Mouse (Mus musculus): ENCODE results near the gene Taf5l.
A peak's percentile ranks its signal among the peaks of the same experiment; 100 is the strongest.
"Not testable (repeated sequence)": the region's sequence is repeated elsewhere in the genome, so short reads cannot be mapped to it uniquely, and the experiment has no call there.

Gene Taf5l

DNA sequence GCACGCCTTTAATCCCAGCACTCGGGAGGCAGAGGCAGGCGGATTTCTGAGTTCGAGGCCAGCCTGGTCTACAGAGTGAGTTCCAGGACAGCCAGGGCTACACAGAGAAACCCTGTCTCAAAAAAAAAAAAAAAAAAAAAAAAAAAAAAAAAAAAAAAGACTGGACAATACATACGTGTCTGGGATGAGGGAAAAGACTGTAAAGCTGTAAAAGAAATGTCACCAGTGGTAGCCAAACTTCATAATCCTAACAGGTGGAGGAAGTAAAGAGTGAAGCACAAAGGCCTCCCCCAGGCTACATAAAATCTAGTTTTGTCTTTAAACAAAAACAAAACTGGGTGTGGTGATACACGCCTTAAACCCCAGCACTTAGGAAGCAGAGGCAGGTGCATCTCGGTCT lies 6.9 kb downstream of the Taf5l start:
- not testable (repeated sequence) for DNase-seq (ENCODE audit: low spot score in 2 of 2)

DNA sequence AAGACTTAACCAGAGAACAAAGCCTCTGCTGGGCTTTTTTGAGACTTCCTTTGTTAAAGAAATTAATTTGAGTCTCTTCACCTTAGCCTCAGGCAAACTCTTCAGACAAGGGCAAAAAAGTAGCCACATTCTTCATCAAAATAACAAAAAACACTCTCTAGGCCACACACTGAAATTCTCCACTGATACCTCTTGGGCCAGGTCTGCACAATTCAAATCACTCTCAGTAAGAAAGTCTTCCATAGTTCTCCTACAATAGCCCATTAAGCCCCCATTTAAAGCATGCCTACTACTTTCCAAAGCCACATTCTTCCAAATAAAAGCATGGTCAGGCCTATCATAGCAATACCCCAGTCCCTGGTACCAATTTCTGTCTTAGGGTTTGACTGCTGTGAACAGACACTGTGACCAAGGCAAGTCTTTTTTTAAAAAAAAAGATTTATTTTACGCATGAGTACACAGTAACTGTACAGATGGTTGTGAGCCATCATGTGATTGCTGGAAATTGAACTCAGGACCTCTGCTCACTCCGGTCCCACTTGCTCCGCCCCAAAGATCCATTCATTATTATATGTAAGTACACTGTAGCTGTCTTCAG lies 9.1 kb downstream of the Taf5l start:
- DNase-seq (ENCODE audit: low spot score in 2 of 2), result no peak

DNA sequence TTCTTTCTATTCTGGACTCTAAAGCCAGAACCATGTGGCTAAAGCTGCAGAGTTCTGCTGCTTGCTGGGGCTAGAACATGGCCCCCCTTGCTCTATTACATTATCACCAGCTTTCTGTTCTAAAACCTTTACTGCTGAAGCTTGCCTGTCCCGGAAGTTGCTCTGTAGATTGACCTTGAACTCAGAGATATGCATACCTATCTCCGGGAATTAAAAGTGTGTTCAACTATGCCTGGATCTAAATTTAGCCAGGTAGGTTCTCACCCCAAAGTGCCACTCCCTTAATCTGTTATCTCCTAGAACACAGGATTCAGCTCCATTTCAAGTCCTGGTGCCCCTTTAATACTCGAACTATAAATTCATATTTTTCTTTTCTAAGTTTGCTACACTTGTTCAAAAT lies 9.6 kb downstream of the Taf5l start:
- DNase-seq (ENCODE audit: low spot score in 2 of 2), result no peak

DNA sequence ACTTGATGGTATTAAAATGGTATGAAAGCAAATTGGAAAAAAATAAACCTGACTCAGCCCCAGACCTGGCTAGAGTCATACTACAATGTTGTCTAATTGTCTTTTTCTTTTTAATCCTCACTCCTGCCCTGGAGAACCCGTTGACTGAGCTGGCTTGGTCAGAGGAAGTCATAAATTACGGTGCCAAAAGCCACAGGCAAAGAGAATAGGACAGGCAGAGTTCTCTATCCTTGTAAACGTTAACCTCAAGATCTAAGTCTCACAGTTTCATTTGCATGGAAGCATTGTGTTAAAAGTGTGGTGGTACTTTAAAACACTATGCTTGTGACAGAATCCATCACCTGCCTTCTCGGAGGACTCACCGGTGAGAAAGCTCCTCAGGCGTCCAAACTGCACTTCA lies 13.4 kb downstream of the Taf5l start:
- no peak for DNase-seq (ENCODE audit: low spot score in 2 of 2)

DNA sequence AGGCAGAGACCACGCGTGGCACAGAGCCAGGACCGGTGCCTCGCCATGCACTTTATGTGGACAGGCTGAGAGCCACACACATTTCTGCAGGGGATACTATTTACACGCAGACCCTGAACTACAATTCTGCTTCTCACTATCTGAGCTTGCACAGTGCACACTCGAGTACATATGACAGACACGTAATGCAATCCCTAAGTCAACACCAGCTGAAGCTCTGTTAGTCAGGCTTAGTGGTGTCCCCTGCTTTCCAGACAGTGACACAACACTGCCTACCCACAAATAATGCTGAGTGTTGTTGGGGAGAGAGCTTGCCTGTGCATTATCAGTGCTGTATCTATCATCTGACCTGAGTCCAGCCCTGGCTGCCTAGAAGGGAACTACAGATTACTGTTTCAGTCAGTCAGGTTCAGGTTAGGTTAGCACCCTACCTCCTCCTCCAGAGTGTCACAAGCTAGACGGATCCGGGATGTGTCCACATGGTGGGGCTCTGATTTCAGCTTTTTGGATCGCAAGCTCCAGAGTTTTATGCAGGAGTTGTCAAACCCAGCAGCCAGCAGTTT lies 18.6 kb downstream of the Taf5l start:
- DNase-seq (ENCODE audit: low spot score in 2 of 2), result no peak

DNA sequence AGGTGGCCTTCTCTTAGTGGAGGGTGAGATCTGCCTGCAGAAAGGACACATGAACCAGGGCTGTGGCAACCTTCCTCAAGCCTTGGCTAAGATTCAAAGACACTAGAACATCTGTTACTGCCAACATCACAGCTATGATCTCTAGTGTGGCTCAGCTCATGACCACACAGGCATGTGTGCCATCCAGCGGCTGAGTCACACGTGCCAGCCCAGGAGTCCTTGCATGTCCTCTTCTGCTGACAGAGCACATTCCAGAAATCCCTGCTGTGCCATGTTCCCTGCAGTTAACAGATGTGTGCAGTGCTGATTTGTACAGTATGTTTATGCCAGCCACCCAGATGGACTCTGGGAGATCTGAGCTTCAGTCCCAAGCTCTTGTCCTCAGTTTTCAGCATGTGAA lies 21.6 kb downstream of the Taf5l start:
- no peak for DNase-seq (ENCODE audit: low spot score in 2 of 2)

DNA sequence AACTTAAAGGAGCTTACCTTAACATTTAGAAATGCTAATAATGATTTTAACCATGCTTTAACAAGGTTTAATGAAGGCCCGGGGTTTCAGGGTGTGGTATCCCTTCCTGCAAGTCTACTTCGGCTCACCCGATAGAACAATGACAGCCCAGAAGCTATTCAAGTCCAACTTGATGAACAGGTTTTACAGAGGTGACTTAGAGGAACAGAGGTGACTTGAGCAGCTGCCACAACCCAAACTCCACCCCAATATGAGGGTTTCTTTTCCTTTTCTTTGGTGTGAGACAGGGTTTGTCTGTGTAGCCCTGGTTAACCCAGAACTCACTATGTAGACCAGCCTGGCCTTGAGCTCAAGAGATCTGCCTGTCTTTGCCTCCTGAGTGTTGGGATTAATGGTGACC lies 27.2 kb downstream of the Taf5l start:
- no peak for DNase-seq (ENCODE audit: low spot score in 2 of 2)

DNA sequence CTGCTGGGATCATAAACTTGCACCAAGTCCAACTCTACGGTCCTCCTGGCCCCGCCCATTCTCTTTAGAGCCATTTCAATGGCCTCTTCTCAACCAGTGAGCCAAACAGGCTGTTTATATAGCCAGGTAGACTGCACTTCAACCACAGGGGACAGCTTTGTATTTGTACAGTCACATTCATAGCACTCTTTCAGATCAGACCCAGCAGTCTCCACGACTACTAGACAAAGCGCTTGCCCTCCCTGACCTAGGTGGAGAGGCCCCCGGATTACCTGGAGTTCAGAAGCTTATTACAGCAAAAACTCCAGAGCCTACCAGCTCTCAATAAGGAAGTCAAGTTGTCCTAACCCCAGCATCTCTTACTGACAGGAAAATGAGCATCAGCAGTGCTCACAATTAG lies 27.6 kb downstream of the Taf5l start:
- DNase-seq (ENCODE audit: low spot score in 2 of 2), result no peak

DNA sequence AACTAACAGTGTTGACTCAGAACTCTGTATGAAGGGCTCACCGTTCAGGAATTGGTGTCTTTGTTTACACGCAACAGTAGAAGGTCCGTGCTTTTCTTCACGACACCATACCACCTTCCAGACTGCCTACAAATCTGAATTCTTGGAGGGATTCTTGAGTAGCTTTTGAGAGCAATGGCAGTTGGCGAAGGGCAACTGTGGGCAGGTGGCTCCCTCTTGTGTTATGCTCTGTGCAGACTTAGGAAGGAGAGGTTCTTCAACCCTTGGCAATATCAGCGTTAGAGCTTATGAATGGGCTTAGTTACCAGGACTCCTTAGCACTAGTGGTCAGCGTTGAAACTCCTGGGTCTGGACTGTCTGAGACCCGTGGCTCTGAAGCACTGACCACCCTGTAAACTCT lies 28.6 kb downstream of the Taf5l start:
- no peak for DNase-seq (ENCODE audit: low spot score in 2 of 2)

DNA sequence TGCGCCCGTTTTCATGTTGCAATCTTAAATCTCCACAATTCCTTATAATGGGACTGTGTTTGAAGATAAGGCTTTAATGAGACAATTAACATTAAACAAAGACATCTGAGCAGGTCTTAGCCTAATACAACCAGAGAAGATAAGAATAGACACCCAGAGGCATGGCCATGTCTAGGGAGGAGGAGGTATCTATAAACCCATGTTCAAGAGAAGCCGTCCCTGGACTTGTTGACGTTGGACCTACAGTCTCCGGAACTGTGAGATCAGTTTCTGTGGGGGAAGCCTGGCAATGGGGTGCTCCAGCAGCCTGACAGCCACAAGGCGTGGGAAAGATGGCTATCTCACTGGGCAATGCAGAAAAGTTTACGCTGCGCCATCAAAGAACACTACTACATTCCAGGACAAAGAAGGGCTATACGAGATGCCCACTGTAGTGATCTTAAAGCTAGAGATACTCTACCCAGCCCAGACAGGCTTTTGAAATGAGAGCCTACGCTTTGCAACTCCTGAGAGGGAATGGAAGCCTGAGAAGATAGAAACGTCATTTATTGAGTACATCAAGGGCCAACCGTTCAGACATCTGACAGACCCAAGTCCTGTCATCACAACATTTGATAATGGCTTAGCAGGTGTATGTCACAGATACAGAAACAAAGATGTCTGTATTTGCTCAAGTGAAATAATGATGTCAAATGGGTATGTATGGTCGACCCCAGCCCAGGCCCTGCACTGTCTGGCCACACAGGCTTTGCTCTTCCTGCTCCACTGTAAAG lies 30.7 kb downstream of the Taf5l start:
- DNase-seq (ENCODE audit: low spot score in 2 of 2), result no peak

DNA sequence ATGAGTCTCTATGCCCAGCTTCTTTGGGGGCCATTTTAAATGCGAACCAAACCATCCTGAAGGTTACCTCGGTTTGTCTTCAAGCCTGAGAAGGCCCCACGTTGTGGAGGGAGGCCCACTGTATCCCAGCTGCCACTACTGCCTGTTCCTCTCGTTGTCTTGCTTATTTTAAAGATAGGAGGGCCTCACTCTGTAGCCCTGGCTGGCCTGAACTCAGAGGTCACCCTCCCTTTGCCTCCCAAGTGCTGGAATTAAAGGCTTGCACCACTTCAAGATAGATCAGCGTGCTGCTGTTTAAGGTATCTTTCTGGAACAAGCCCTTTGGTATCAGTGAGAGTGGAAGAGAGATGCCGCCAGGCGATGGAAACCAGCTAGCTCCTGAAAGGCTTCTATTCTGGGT lies 32.1 kb downstream of the Taf5l start:
- DNase-seq (ENCODE audit: low spot score in 2 of 2), result no peak

DNA sequence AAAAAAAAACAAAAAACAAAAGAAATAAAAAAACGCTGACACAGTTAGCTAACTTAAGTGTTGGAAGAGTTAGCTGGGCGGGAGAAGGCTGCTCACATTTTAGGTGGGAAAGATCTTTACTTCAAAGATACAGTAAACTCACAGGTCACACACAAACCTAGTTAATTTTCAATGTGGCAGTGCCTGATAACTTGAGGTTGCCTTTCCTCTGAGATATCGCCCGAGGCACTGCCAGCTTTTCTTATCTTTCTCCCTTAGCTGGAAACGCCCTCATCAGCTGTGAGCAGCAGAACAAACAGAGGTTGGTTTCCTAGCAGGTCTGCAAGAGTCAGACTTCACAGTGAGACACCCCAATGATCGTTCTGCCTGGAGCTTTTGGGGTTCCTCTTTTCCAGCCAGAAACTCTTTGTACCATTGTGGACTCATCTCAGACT lies 32.6 kb downstream of the Taf5l start:
- DNase-seq (ENCODE audit: low spot score in 2 of 2), result no peak

DNA sequence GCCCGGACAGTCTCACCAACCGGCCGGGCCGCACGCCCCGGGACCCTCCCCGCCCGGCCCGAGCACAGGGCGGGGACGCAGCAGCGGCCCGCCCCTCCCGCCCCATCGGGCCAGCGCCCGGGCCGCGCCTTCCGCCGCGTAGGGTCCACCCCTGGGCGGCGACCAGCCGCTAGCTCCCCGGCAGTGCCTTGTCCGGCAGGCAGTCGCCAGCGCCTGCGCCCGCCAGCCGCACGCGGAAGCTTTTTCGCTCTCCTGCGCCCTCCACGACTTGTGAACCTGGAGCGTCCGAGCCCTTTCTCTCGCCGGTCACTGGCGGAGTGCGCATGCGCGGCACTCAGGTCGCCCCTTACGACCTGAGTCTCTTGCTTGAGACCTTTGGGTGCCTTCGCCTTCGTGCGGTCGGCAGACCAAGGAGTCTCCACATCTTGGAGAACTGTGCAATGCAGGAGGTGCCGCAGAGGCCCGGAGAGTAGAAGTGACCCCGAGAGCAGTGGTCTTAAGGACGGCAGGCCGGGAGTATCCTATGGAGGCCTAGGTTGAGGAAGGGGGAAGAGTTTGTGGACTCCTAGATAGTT lies 38.3 kb downstream of the Taf5l start, which contains the start of gene Abcb10:
TSS of gene Abcb10 (minus strand) at position 297 of the 575 bp plus-strand sequence.
- DNase-seq (ENCODE audit: low spot score in 2 of 2), result peak; percentile 87 to 88

DNA sequence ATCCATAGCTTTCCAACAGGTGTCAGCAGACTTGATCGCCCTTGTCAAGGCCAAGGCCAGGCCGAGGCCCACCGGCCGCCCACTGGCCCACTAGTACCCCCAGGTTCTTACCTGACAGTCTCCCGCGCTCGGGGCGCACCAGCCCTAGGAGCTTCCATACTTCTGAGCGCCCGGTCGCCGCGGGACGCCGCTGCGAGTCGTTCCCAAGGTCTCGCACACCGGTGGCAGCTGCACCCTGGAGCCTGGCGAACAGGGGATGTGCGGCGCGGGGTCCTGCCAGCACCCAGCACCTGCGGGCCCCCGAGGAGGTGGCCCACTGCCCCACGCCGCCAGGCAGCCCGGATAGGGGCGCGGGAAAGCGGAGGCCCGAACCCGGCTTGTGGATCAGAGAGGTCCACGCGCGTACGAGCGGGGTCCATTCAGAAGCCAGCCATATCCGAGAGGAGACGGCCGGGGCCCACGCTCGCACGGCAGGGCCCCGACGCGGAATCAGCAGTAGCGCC lies 38.9 kb downstream of the Taf5l start:
- DNase-seq (ENCODE audit: low spot score in 2 of 2), result no peak

DNA sequence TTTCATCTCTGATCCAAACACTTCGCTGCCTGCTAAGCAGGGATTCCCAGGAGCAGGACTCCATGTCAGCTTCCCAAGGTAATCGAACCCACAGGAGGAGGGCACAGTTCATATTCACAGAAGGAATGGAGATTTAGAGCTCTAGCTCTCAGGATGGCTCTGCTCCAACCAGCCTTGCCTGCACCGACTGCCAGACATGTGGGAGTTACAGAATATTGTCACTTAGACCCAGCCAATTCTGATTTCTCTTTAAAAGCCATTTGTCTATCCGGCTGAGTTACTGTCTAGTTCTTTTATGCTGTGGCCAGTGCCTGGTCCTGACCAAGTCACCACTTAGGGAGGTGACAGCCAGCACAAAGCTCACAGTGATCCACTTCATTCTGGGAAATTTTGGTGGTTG lies 39.5 kb downstream of the Taf5l start:
- no peak for DNase-seq (ENCODE audit: low spot score in 2 of 2)

DNA sequence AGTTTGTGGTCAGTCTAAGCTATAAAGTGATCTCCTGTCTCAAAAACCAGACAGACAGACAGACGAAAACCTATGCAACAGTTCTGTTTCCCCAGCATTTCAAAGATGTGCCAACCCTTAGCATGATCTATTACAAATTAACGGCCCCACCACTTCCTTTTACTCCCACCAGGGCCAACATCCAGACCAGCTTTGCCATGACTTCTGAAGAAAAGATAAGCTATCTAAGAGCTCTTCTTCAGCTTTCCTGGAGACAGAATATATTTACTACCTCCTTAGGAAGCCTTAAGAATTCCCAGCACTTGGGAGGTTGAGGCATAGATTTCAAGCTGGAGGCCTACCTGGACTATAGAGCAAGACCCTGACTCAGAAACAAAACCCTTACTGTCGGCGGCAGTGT lies 41.0 kb downstream of the Taf5l start:
- DNase-seq (ENCODE audit: low spot score in 2 of 2), result no peak

DNA sequence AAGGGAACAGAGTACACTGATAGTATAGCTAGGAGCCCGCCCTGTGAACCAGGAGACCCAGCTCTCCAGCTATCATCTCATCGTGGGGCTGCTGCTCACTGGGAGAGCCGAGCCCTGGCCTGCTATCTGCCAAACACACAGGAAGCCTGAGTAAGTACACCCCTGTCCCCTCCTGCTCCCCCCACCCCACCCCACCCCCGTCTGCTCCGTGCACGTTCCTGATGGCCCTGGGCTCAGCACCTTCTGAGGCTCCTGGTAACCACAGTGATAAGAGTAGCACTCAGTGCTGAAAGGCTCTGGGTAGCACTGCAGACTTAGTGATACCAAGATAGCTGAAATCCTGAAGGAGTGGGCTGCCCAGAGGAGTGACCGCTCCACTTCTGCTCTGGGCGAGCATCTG lies 42.3 kb downstream of the Taf5l start:
- DNase-seq (ENCODE audit: low spot score in 2 of 2), result no peak

DNA sequence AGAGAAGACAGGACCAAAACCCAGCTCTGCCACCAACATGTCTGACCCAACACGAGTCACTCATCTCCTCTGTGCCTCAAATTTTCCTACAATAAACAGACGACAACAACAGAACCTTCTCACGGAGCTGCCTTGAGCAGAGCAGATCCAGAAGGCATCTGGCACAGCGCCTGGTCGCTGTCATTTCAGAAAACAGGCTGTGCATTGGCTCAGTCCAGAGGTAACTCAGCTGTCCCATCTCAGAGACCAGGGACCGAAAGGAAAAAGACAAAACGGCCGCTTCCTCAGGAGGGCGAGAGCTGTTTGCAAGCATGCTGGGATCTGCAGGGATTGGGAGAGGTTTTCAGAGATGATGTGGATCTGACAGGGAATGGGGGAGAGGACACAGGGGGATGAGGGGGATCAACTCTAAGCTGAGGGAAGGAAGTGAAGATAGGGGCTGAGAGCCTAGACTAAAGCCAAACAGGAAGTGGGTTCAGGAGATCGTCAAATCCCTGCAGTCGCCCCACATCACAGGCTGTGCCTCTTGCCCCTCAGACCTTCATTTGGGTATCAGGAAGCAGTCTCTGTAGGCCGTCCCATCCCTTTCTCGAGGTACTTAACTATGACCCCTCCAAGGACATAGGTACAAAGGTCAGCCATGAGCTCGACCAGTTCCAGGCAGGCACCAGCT lies 42.9 kb downstream of the Taf5l start:
- DNase-seq (ENCODE audit: low spot score in 2 of 2), result no peak

DNA sequence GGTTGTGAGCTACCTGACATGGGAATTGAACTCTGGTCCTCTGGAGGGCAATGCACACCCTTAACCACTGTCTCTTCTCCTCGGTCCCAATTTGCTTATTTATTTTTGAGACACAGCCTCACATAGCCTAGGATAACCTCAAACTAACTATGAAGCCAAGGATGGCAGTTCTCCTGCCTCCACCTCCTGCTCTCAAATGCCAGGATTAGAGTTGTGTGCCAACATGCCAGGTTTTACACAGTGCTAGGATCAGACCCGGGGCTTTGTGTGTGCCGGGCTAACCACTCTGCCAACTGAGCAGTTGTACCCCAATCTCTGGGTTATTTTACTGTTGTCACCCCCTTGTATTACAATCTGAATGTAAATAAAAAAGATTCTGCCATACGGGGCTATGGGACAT lies 43.7 kb downstream of the Taf5l start:
- no peak for DNase-seq (ENCODE audit: low spot score in 2 of 2)

DNA sequence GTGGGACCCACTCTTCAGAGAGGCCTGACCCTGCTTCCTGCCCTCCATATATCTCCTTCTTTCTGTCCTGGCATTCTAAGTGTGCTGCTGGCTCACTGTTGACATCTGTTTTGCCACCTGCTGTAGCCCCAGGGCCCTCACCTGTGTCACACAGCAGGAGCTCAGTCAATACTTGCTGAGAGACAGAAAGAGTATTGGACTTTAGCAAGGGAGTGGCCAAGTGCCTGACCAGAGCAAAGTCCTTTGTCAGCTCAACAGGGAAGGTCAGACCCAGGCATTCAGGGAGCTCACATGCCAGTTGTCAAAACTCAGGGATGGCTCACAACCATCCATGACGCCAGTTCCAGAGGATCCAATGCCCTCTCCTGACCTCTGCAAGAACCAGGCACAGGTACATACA lies 47.7 kb downstream of the Taf5l start:
- no peak for DNase-seq (ENCODE audit: low spot score in 2 of 2)

DNA sequence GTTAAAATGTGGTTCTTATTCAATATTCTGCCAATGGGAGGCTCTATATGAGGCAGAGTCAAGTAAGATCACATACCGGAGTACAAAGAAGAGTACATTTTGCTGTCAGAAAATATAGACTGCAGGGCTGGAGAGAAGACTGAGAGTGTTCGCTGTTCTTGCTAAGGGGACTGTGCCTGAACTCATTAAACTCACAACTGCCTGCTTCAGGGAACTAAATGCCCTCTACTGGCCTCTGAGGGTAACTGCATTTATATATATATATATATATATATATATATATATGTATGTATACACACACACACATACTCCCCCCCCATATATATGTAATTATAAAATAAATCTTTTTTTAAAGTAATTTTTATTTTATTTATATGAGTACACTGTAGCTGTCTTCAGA lies 54.3 kb downstream of the Taf5l start:
- no peak for DNase-seq (ENCODE audit: low spot score in 2 of 2)

DNA sequence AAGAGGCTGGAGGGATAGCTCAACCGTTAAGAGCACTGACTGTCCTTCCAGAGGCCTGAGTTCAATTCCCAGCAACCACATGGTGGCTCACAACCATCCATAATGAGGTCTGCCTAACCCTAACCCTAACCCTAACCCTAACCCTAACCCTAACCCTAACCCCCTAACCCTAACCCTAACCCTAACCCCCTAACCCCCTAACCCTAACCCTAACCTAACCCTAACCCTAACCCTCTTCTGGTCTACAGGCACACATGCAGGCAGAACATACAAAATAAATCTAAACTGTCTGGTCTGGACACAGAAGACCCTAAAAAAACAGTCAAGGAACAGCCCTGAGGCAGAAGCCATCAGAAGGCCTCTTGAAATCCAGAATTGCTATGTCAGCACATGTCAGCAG lies 59.8 kb downstream of the Taf5l start:
- DNase-seq (ENCODE audit: low spot score in 2 of 2), result no peak

Data from urinary bladder, postnatal 4 days (tissue).